Mouse (Mus musculus) lung, embryonic 15.5 days (tissue): Measurements from ENCODE around the gene Mzt1. TPM values are rescaled to one million over a fixed set of nuclear protein-coding genes. Genes with fewer than 3 reads are reported as not detected.
A peak's percentile ranks its signal among the peaks of the same experiment; 100 is the strongest.

ENCODE experiments used
- ATAC-seq: fragments of 200-750 bp; cut with Nextera tagmentation; 2 replicates; pipeline ENCODE4 v1.8.0; 2017; ENCODE audit warnings: moderate number of reproducible peaks, borderline replicate concordance; ENCODE audit not compliant: low FRiP score, low TSS enrichment; ENCODE audit errors: extremely low read depth
- H3K27ac ChIP-seq: fragments of 300-500 bp; sonication (generic); 2 replicates; pipeline ENCODE4 v1.5.1; 2015; ENCODE audit warnings: moderate library complexity, mild to moderate bottlenecking, inconsistent platforms
- H3K27me3 ChIP-seq: fragments of 300-500 bp; sonication (generic); 2 replicates; pipeline ENCODE4 v1.6.1; 2015; ENCODE audit warnings: inconsistent platforms
- H3K36me3 ChIP-seq: fragments of 300-500 bp; sonication (generic); 2 replicates; pipeline ENCODE4 v1.6.1; 2015; ENCODE audit warnings: inconsistent platforms
- H3K4me1 ChIP-seq: fragments of 300-500 bp; sonication (generic); 2 replicates; pipeline ENCODE4 v1.6.1; 2015; ENCODE audit warnings: inconsistent platforms
- H3K4me2 ChIP-seq: fragments of 300-500 bp; sonication (generic); 2 replicates; pipeline ENCODE4 v1.6.1; 2015; ENCODE audit warnings: inconsistent platforms, mild to moderate bottlenecking, moderate library complexity
- H3K4me3 ChIP-seq: fragments of 300-500 bp; sonication (generic); 2 replicates; pipeline ENCODE4 v1.5.1; 2015; ENCODE audit warnings: mild to moderate bottlenecking, inconsistent platforms
- H3K9ac ChIP-seq: fragments of 300-500 bp; sonication (generic); 2 replicates; pipeline ENCODE4 v1.6.1; 2015; ENCODE audit warnings: inconsistent platforms
- H3K9me3 ChIP-seq: fragments of 300-500 bp; sonication (generic); 2 replicates; pipeline ENCODE4 v1.6.1; 2016; ENCODE audit warnings: inconsistent platforms
- WGBS: fragments of 180-500 bp; shearing (Covaris S2); methylation state at CpG from one replicate; pipeline ENCODE4 v1.1.7; 2015; 5-methylcytosine and 5-hydroxymethylcytosine counted together
- polyA plus RNA-seq: library from polyadenylated mRNA; unstranded; fragments of >200 nt; fragmentation: Nextera tagmentation; extraction: Ambion mirVana; gene quantifications from 2 replicates; pipeline ENCODE4 v1.2.1, GENCODE M21; 2015

Mzt1 gene
- 72.2 and 76.4 TPM in 2 replicates for polyA plus RNA-seq

DNA sequence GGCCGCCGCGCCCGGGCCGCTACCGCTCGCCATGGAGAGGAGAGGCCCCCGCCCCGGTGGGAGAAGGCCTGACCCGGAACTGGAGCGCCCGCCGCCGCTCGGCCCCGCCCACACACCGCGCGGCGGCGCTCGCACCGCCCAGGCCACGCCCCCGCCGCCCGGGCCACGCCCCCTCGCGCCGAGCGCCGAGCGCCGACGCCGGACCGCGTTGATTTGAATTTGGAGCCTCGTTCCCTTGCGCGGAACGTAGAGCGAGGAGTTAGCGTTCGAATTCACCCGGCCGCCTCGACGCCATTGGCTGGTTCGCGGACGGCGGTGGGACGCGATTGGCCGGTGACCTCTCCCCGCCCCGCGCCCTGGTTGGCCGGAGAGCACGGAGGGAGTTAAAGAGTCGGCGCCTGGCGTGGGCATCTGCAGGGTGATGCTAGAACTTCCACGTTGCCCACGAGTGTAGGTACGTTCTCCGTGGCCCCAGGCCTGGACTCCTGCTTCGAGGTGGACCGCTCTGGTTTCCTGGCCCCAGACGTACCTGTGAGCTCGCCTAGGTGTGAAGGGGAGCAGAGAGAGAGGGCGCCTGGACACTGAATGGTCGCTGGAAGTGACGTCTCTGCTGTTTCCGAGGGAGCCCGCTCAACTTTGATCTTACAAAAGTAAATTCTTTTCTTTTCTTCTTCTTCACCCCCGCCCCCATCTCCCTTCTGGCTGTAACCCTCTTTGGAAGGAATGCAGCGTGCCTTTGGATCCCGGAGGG, at the start of gene Mzt1, which contains the start of gene Bora:
TSS of gene Mzt1 (minus strand) at position 104 of the 751 bp plus-strand sequence.
TSS of gene Bora (plus strand) at position 192 of the 751 bp plus-strand sequence.
- peak within 1 kb of the TSS; percentile 99 for H3K4me3 ChIP-seq
- under 1% methylated on average over 80 of the region's 81 CpGs for WGBS
- H3K27ac ChIP-seq = peak within 1 kb of the TSS; percentile 92
- no peaks in the 10 kb centered on the region for H3K27me3 ChIP-seq
- no peaks in the 10 kb centered on the region for H3K9me3 ChIP-seq
- peak within 1 kb of the TSS; percentile 62 for H3K4me2 ChIP-seq
- peaks cover 8% of the 10 kb centered on the region for H3K36me3 ChIP-seq
- peaks cover 36% of the 10 kb centered on the region for H3K4me1 ChIP-seq
- peak within 1 kb of the TSS; percentile 98 for H3K9ac ChIP-seq
- ATAC-seq = peak; percentile 96

DNA sequence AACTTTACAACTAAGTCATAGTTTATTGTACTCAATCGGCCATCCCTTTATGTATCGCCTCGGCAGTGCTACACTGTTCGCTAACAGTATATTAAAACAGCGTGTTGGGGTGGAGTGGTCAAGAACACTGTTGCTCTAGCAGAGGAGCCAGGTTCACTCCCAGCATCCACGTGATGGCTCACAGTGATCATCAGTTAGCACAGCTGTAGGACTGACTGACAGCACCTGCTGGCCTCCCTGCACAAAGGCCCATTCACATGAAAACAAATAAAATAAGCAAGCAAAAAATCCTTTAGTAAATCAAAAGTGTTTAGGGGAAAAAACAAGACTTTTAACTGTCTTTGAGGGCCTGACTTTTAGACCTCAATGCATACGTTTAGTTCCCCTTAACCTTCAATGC, 43.0 kb upstream of the Mzt1 start:
- Histone ChIP-seq H3K4me3 (no peak overlapping the region), H3K9me3 (no peaks in the 10 kb centered on the region), H3K27me3 (no peaks in the 10 kb centered on the region), H3K9ac (no peak overlapping the region), H3K36me3 (peaks cover 67% of the 10 kb centered on the region), H3K4me1 (no peaks in the 10 kb centered on the region), H3K4me2 (no peak overlapping the region), H3K27ac (no peak overlapping the region)
- no peak for ATAC-seq
- WGBS = 90% methylated on average over 7 of the region's 7 CpGs

DNA sequence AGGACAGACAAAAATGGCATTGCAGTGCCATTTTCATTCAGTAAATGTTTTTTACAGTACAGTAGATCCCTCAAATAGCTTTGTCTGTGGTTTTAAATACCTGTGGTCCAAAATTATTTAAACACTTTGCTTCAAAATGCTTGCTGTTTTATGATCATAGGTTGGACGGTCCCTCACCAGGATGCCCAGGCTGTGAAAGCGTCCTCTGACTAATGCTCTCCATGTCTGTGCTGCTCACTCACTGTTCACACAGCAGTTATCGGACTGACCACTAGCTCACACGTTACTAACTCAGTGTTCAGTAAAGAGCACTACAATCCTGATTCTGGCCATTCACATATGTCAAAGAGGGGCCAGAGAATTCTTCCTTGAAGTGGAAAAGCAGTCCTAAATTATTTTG, 25.2 kb upstream of the Mzt1 start:
- Histone ChIP-seq H3K27ac (no peak overlapping the region), H3K4me3 (no peak overlapping the region), H3K27me3 (no peaks in the 10 kb centered on the region), H3K9me3 (no peaks in the 10 kb centered on the region), H3K4me2 (no peak overlapping the region), H3K4me1 (no peaks in the 10 kb centered on the region), H3K9ac (no peak overlapping the region), H3K36me3 (peaks cover 69% of the 10 kb centered on the region)
- no peak for ATAC-seq
- 86% methylated on average over 4 of the region's 4 CpGs for WGBS

DNA sequence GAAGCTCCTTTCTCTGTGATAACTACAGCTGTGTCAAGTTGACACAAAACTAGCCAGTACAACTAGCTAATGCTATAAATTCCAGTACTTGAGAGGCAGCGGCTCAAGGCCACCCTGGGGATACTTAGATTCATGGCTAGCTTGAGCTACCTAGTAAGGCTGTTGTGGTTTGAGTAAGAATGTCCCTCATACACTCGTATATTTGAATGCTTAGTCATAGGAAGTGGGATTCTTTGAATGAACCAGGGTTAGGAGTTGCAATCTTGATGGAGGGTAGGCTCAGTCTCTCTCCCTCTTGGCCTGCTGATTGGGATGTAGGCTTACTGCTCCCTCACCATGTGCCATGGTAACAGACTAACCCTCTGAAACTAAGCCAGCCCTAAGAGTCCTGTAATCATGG, 17.2 kb upstream of the Mzt1 start:
- Histone ChIP-seq H3K9me3 (no peaks in the 10 kb centered on the region), H3K36me3 (peaks cover 59% of the 10 kb centered on the region), H3K27ac (no peak overlapping the region), H3K4me2 (no peak overlapping the region), H3K4me1 (no peaks in the 10 kb centered on the region), H3K27me3 (no peaks in the 10 kb centered on the region), H3K4me3 (no peak overlapping the region), H3K9ac (no peak overlapping the region)
- 92% methylated on average over 2 of the region's 2 CpGs for WGBS
- ATAC-seq = no peak

DNA sequence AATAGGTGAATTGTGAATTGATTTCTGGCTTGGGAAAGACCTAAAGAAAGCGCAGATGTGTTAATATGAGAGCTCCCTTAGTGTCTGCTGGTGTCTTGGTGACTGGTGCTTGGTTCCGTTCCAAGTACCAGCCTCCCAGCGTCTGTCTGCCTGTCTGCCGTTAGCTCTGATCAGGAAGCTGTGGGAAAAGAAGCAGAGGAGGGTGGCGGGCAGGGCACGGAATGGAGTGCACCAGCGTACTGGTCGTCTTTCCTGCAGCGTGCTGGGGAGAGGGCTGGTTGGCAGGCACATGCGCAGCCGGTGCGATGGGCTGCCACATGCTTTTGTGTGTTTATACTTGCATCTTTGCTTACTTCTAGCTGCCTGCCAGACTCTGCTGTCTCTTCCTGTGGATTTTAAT, 14.7 kb upstream of the Mzt1 start:
- H3K4me1 ChIP-seq = no peaks in the 10 kb centered on the region
- H3K4me3 ChIP-seq = no peak overlapping the region
- ATAC-seq = no peak
- no peak overlapping the region for H3K4me2 ChIP-seq
- WGBS = 76% methylated on average over 12 of the region's 12 CpGs
- no peaks in the 10 kb centered on the region for H3K9me3 ChIP-seq
- H3K27ac ChIP-seq = no peak overlapping the region
- H3K27me3 ChIP-seq = no peaks in the 10 kb centered on the region
- peaks cover 56% of the 10 kb centered on the region for H3K36me3 ChIP-seq
- H3K9ac ChIP-seq = no peak overlapping the region

DNA sequence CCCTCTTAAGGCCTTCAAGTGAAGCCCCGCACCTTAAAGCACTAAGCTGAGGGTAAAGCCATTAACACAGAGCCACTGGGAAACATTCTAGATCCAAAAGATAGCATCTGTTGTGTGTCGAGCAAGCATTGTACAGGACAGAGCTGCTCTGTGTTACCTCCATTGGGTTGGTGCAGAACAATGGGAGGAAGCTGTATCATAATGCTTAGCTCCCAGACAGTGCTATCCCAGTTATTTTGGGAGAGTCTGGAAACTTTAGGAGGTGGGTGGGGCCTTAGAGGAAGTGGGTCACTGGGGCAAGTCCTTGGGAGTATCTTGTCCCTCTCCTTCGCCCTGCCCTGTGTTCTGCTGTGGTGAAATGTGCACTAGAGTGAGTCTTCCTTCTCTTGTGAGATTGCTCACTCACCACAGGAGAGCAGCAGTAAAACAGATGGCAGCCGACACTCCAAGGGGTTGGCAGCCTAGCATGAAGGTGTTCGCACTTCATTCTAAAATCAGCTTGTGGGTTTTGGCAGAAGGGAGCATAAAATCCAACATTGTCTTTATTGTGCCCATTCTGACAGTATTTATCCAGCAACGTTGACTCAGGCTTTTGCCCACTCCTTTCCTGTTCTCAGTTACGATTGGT, 13.1 kb upstream of the Mzt1 start:
- peaks cover 51% of the 10 kb centered on the region for H3K36me3 ChIP-seq
- 85% methylated on average over 7 of the region's 7 CpGs for WGBS

DNA sequence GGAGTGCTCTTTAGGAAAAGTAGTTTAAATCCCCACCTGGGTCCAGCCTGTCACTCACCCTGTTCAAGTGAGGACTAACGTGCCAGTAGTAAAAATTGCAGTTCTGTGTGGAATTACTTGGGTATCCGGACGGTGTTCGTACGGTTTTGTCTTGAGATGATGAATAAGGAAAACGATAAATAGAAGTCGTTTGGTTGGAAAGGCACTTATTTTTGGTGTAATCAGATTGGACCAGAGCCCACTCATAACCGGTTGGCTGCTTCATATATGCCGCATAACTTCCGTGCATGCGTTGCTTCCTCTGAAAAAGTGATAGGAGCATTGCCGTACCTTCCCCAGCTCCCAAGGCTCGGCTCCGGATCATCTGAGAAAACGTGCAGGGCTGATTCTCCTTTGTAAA, 848 bp upstream of the Mzt1 start:
- no peaks in the 10 kb centered on the region for H3K9me3 ChIP-seq
- H3K27ac ChIP-seq = peak overlapping the region; percentile 92
- H3K36me3 ChIP-seq = peaks cover 10% of the 10 kb centered on the region
- H3K4me2 ChIP-seq = peak overlapping the region; percentile 62
- no peaks in the 10 kb centered on the region for H3K27me3 ChIP-seq
- H3K4me1 ChIP-seq = peaks cover 30% of the 10 kb centered on the region
- under 1% methylated on average over 15 of the region's 15 CpGs for WGBS
- H3K4me3 ChIP-seq = peak overlapping the region; percentile 99
- peak; percentile 3; the same call in 1 of the 2 replicates for ATAC-seq
- peak overlapping the region; percentile 53 for H3K9ac ChIP-seq

More for the DNA sequence above, 13.1 kb upstream of the Mzt1 start:
- H3K4me1 ChIP-seq = no peaks in the 10 kb centered on the region
- no peak overlapping the region for H3K4me2 ChIP-seq
- no peaks in the 10 kb centered on the region for H3K27me3 ChIP-seq
- no peak overlapping the region for H3K4me3 ChIP-seq
- H3K27ac ChIP-seq = no peak overlapping the region
- H3K9me3 ChIP-seq = no peaks in the 10 kb centered on the region
- ATAC-seq = peak; percentile 65
- H3K9ac ChIP-seq = no peak overlapping the region

DNA sequence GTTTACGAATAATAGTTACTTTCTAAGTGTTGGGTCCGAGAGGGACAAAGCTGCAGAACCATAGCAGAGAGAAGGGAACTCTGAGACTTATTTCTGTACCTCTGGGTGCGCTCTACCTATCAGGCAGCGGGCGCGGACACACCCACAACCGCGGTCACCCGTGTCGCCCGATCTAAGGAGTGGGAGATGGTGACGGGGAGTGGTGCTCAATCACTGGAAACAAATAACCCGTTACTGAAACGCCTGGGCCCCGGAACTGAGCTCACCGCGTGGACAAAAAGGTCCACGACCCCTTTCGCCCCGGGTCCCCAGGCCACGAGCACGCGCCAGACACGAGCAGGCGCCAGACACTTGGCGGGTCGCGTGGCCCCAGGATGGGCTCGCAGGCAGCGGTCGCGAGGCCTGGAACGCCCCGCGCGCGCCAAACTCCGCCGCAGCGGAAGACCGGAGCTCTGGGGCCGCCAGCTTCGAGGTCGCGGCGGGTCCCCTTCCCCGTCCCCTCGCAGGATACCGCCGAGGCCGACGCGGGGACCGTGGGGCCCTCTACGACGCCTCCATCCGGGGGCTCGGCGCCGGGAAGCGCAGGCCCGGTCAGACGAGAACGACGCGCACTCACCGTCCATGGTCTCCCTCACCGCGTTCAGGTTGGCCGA, 430 bp downstream of the Mzt1 start:
- Histone ChIP-seq H3K27ac (peak overlapping the region; percentile 92), H3K9me3 (no peaks in the 10 kb centered on the region), H3K9ac (peak overlapping the region; percentile 98), H3K36me3 (peaks cover 3% of the 10 kb centered on the region), H3K4me2 (peak overlapping the region; percentile 57), H3K27me3 (no peaks in the 10 kb centered on the region), H3K4me3 (peak overlapping the region; percentile 99), H3K4me1 (peaks cover 39% of the 10 kb centered on the region)
- peak; percentile 13 for ATAC-seq
- under 1% methylated on average over 70 of the region's 70 CpGs for WGBS

DNA sequence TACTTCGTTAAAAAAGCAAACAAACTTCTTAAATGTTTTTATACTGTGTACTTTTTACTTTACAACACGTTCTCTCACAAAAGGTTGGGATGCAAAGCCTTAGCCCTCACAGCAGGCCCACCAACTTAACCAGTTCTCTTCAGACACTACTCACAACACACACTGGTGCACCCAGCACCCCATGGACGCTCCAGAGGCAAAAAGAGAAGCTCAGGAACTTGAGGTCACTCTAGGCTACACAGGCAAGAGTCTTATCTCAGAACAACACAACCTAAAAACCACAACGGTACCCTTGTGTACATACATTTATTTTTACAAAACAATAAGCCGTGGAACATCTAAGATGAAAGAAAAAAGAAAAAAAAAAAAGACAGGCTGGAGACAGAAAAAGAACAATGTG, 1.2 kb downstream of the Mzt1 start:
- Histone ChIP-seq H3K4me2 (peak overlapping the region; percentile 57), H3K4me1 (peaks cover 39% of the 10 kb centered on the region), H3K9me3 (no peaks in the 10 kb centered on the region), H3K27me3 (no peaks in the 10 kb centered on the region), H3K36me3 (no peaks in the 10 kb centered on the region), H3K9ac (peak overlapping the region; percentile 98), H3K27ac (no peak overlapping the region), H3K4me3 (peak overlapping the region; percentile 99)
- WGBS = 3% methylated on average over 5 of the region's 5 CpGs
- ATAC-seq = no peak

DNA sequence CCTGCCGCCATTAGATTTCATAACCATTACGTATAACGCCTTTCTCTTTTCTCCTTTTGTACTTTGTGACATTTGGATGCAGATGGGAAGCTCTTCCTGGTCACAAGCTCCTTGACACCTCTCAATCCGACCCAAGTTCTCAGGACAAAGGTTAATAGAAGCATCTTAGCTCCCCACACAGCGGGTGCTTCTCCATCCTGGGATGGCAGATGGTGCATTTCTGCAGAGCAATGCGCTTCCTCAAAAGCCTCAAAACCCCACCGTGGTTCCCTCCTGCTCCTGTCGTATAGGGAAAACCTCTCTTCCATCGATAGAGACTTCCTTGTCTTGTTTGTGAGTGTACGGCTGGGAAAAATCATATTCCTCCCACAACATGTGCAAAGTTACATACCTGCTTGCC, 1.8 kb downstream of the Mzt1 start:
- peaks cover under 1% of the 10 kb centered on the region; the same call in 1 of the 2 replicates for H3K36me3 ChIP-seq
- H3K9me3 ChIP-seq = no peaks in the 10 kb centered on the region
- peaks cover 39% of the 10 kb centered on the region for H3K4me1 ChIP-seq
- peak overlapping the region; percentile 99 for H3K4me3 ChIP-seq
- 45% methylated on average over 10 of the region's 10 CpGs for WGBS
- peak overlapping the region; percentile 57 for H3K4me2 ChIP-seq
- H3K27me3 ChIP-seq = no peaks in the 10 kb centered on the region
- ATAC-seq = no peak
- H3K27ac ChIP-seq = no peak overlapping the region
- H3K9ac ChIP-seq = no peak overlapping the region

DNA sequence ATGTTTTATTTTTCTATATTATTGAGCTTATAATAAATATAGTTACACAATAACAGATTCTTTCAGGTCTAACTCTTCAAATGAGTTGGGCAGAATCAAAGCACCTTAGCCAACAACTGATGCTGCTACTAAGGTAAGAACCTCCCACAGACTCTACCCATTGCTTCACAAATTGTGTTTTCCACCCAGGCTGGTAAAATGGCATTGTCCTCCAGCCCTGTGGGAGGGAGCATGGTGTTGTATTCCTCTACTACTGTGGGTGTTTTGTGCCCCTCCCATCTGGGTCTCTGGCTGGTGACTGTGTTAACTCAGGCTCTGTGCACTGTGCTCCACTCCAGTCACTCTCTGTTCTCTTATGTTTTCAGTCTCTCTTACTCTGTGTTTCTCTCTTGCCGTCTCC, 2.4 kb downstream of the Mzt1 start:
- WGBS = 67% methylated on average over 1 of the region's 1 CpGs
- Histone ChIP-seq H3K4me2 (peak overlapping the region; percentile 57; the same call in 1 of the 2 replicates), H3K9me3 (no peaks in the 10 kb centered on the region), H3K4me1 (peaks cover 38% of the 10 kb centered on the region), H3K27ac (no peak overlapping the region), H3K36me3 (peaks cover 6% of the 10 kb centered on the region; the same call in 1 of the 2 replicates), H3K4me3 (no peak overlapping the region), H3K27me3 (no peaks in the 10 kb centered on the region), H3K9ac (no peak overlapping the region; the same call in 1 of the 2 replicates)
- ATAC-seq = no peak

DNA sequence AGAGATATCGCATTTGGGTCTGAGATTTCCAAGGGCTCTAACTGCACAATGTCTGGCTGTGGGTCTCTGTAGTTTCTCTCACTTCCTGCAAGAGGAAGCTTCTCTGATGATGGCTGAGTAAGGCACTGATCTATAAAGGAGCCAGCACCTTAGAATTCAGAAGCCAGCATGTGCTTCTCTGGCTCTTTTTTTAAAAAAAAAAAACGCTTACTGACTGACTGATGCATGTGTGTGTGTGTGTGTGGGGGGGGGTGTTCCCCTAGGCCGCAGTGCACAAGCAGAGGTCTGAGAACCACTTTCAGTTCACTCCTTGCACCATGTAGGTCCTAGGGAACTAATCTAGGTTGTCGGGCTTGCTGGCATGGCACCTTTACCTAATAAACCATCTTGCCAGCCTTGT, 4.5 kb downstream of the Mzt1 start:
- no peak overlapping the region for H3K27ac ChIP-seq
- H3K36me3 ChIP-seq = peaks cover 18% of the 10 kb centered on the region; the same call in 1 of the 2 replicates
- no peak overlapping the region for H3K4me3 ChIP-seq
- ATAC-seq = no peak
- peaks cover 28% of the 10 kb centered on the region for H3K4me1 ChIP-seq
- no peak overlapping the region for H3K9ac ChIP-seq
- no peak overlapping the region for H3K4me2 ChIP-seq
- WGBS = 62% methylated on average over 4 of the region's 4 CpGs
- H3K27me3 ChIP-seq = no peaks in the 10 kb centered on the region
- no peaks in the 10 kb centered on the region for H3K9me3 ChIP-seq
